Mouse (Mus musculus) C2C12 (cell line): ENCODE results near the gene Moxd1.

Source experiments
- CEBPB ChIP-seq: IDR thresholded peaks from one replicate; pipeline ENCODE4 v1.6.1; 2011; ENCODE audit warnings: low read depth, mild to moderate bottlenecking, control low read depth, moderate library complexity
- CTCF ChIP-seq: IDR thresholded peaks from one replicate; pipeline ENCODE4 v1.5.1; 2011; ENCODE audit not compliant: control insufficient read depth, insufficient read depth, insufficient read length
- FOSL1 ChIP-seq: IDR thresholded peaks from one replicate; pipeline ENCODE4 v1.8.0; 2011; ENCODE audit warnings: mild to moderate bottlenecking, low read length; ENCODE audit not compliant: poor library complexity, insufficient read depth, severe bottlenecking
- MAX ChIP-seq: IDR thresholded peaks from one replicate; pipeline ENCODE4 v1.6.1; 2011; ENCODE audit warnings: mild to moderate bottlenecking, control low read depth
- MYOD1 ChIP-seq: IDR thresholded peaks from one replicate; pipeline ENCODE4 v1.6.1; 2011; ENCODE audit warnings: low read depth; ENCODE audit not compliant: control insufficient read depth, insufficient read length
- MYOG ChIP-seq: IDR thresholded peaks from one replicate; pipeline ENCODE4 v1.6.1; 2011; ENCODE audit not compliant: control insufficient read depth, insufficient read length; ENCODE audit errors: extremely low read depth
- USF1 ChIP-seq: IDR thresholded peaks from one replicate; pipeline ENCODE4 v1.6.1; 2011; ENCODE audit warnings: low read depth, mild to moderate bottlenecking, control low read depth, moderate library complexity

DNA sequence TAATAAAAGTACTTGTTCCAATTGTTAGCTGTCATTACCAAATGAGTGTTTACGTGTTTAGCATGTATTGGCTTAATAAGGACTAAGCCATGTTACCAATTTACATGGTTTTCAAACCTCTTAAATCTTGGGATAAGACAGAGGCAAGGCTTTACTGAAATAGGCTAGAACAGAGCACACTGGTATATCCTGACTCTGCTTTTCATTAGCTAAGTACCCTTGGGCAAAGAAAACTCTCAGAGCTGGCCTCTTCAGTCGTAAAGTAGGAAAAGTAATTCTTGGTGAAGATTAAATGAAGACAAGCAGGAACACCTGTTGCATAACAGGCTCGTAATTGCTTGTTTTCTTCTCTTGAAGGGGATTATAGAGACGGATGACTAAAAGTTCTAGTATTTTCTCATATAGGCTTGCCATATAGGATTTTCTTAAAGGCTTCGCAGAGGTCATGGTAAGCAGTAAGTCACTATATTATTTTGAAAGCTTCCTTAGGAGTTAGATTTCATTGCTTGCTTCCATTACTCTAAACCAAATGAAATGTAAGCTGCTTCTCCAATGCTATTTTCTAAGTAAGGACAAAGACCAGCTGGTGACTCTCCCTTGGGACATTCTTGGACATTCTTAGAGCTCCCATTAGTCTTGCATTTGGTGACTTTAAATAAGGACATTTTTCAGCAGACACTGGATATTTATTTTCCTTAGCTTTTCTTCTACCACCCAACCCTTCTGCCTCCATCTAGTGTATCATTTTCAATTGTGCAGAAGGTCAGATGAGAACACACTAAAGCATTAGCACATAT is 36.7 kb downstream of the Moxd1 start:
- no peak for TF ChIP-seq CTCF
- TF ChIP-seq MYOG: no peak
- no peak for TF ChIP-seq USF1
- TF ChIP-seq CEBPB: no peak
- TF ChIP-seq MAX: no peak
- TF ChIP-seq MYOD1: no peak
- no peak for TF ChIP-seq FOSL1
